Mouse (Mus musculus) kidney, embryonic 14.5 days (tissue): ENCODE results near the gene Calm1. TPM values are rescaled to one million over a fixed set of nuclear protein-coding genes. Genes with fewer than 3 reads are reported as not detected.
A peak's percentile ranks its signal among the peaks of the same experiment; 100 is the strongest.

Experiments
- ATAC-seq: fragments of 200-750 bp; cut with Nextera tagmentation; 2 replicates; pipeline ENCODE4 v1.8.0; 2017; ENCODE audit warnings: moderate number of reproducible peaks, mild to moderate bottlenecking, moderate TSS enrichment, moderate library complexity; ENCODE audit not compliant: low FRiP score, low TSS enrichment
- H3K27ac ChIP-seq: fragments of 300-500 bp; sonication (generic); 2 replicates; pipeline ENCODE4 v1.5.1; 2014; ENCODE audit warnings: low read depth, mild to moderate bottlenecking, low read length, moderate library complexity, mixed read lengths
- H3K27me3 ChIP-seq: fragments of 300-500 bp; sonication (generic); 2 replicates; pipeline ENCODE4 v1.6.1; 2014; ENCODE audit warnings: mild to moderate bottlenecking, low read length; ENCODE audit not compliant: control insufficient read depth, insufficient read depth
- H3K36me3 ChIP-seq: fragments of 300-500 bp; sonication (generic); 2 replicates; pipeline ENCODE4 v1.6.1; 2014; ENCODE audit warnings: low read length, mixed read lengths; ENCODE audit not compliant: control insufficient read depth, insufficient read depth
- H3K4me1 ChIP-seq: fragments of 300-500 bp; sonication (generic); 2 replicates; pipeline ENCODE4 v1.6.1; 2014; ENCODE audit warnings: low read length, mixed read lengths; ENCODE audit not compliant: control insufficient read depth, insufficient read depth
- H3K4me2 ChIP-seq: fragments of 300-500 bp; sonication (generic); replicated peaks from 2 replicates; pipeline ENCODE4 v1.6.1; 2014; ENCODE audit warnings: low read depth, mild to moderate bottlenecking, low read length
- H3K4me3 ChIP-seq: fragments of 300-500 bp; sonication (generic); 2 replicates; pipeline ENCODE4 v1.5.1; 2014; ENCODE audit warnings: mild to moderate bottlenecking, low read length
- H3K9ac ChIP-seq: fragments of 300-500 bp; sonication (generic); 2 replicates; pipeline ENCODE4 v1.6.1; 2014; ENCODE audit warnings: low read depth, mild to moderate bottlenecking, low read length, moderate library complexity
- H3K9me3 ChIP-seq: fragments of 300-500 bp; sonication (generic); 2 replicates; pipeline ENCODE4 v1.6.1; 2016; ENCODE audit warnings: low read length; ENCODE audit not compliant: control insufficient read depth
- WGBS: fragments of 180-500 bp; shearing (Covaris S2); extraction: QIAGEN DNeasy Blood & Tissue Kit; methylation state at CpG from one replicate; pipeline ENCODE4 v1.1.7; 2014; 5-methylcytosine and 5-hydroxymethylcytosine counted together
- polyA plus RNA-seq: library from polyadenylated mRNA; unstranded; fragments of >200 nt; fragmentation: Nextera tagmentation; extraction: Ambion mirVana; gene quantifications from 2 replicates; pipeline ENCODE4 v1.2.1, GENCODE M21; 2014

Calm1 gene
- polyA plus RNA-seq, 1 experiment from 2014 or later: 1,237 TPM

GRCm38 (mm10) chr12:100201838-100202237 is 2.6 kb downstream of the Calm1 start:
- 2% methylated on average over 13 of the region's 13 CpGs for WGBS
- Histone ChIP-seq H3K36me3 (peaks cover 48% of the 10 kb centered on the region), H3K9ac (no peak overlapping the region), H3K4me1 (peaks cover 12% of the 10 kb centered on the region; the same call in 1 of the 2 replicates), H3K27ac (no peak overlapping the region), H3K4me2 (peak overlapping the region; percentile 90), H3K9me3 (no peaks in the 10 kb centered on the region), H3K27me3 (no peaks in the 10 kb centered on the region), H3K4me3 (peak overlapping the region; percentile 98)
- peak; percentile 41; the same call in 1 of the 2 replicates for ATAC-seq

- Histone ChIP-seq H3K9ac (no peak overlapping the region), H3K36me3 (peaks cover 64% of the 10 kb centered on the region), H3K27me3 (no peaks in the 10 kb centered on the region), H3K4me3 (no peak overlapping the region), H3K9me3 (no peaks in the 10 kb centered on the region), H3K27ac (no peak overlapping the region), H3K4me1 (peaks cover 12% of the 10 kb centered on the region; the same call in 1 of the 2 replicates), H3K4me2 (no peak overlapping the region)
- 63% methylated on average over 3 of the region's 3 CpGs for WGBS
- no peak for ATAC-seq
Observed at GRCm38 (mm10) chr12:100203759-100204158, 4.5 kb downstream of the Calm1 start.

- peaks cover 12% of the 10 kb centered on the region; the same call in 1 of the 2 replicates for H3K4me1 ChIP-seq
- H3K4me3 ChIP-seq: no peak overlapping the region
- no peak overlapping the region for H3K27ac ChIP-seq
- H3K36me3 ChIP-seq: peaks cover 72% of the 10 kb centered on the region
- no peak overlapping the region for H3K9ac ChIP-seq
- H3K27me3 ChIP-seq: no peaks in the 10 kb centered on the region
- no peaks in the 10 kb centered on the region for H3K9me3 ChIP-seq
- ATAC-seq: no peak
- WGBS: 93% methylated on average over 8 of the region's 8 CpGs
- H3K4me2 ChIP-seq: no peak overlapping the region
Observed at GRCm38 (mm10) chr12:100205156-100205555, 5.9 kb downstream of the Calm1 start.

DNA sequence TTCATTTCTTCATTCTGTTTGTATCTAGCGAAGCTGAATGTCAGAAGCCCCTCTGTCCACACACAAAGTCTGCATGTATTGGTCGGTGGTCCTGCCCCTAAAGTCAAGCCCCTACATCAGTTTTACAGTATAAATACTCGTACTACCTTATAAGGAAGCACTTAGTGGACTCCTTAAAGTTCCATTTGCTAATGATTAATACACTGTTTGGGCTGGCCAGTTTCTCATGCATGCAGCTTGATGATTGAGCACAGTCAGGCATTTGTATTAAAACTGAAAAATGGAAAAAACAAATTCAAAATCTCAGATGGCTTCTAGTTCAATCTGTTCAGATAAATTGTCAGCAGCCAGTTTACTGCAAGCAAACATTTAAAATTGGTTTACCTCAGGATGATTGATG is 7.3 kb downstream of the Calm1 start:
- 43% methylated on average over 3 of the region's 3 CpGs for WGBS
- no peaks in the 10 kb centered on the region for H3K9me3 ChIP-seq
- no peak overlapping the region for H3K27ac ChIP-seq

GRCm38 (mm10) chr12:100206926-100207325 is 7.7 kb downstream of the Calm1 start:
- Histone ChIP-seq H3K9ac (no peak overlapping the region), H3K27ac (no peak overlapping the region), H3K4me1 (peaks cover 4% of the 10 kb centered on the region; the same call in 1 of the 2 replicates), H3K36me3 (peaks cover 73% of the 10 kb centered on the region), H3K27me3 (no peaks in the 10 kb centered on the region), H3K9me3 (no peaks in the 10 kb centered on the region), H3K4me3 (no peak overlapping the region), H3K4me2 (no peak overlapping the region)
- no peak for ATAC-seq
- WGBS: 53% methylated on average over 5 of the region's 5 CpGs

More for the DNA sequence above, 7.3 kb downstream of the Calm1 start:
- Histone ChIP-seq H3K4me3 (no peak overlapping the region), H3K9ac (no peak overlapping the region), H3K27me3 (no peaks in the 10 kb centered on the region), H3K4me1 (peaks cover 5% of the 10 kb centered on the region; the same call in 1 of the 2 replicates), H3K36me3 (peaks cover 72% of the 10 kb centered on the region), H3K4me2 (no peak overlapping the region)
- no peak for ATAC-seq

DNA sequence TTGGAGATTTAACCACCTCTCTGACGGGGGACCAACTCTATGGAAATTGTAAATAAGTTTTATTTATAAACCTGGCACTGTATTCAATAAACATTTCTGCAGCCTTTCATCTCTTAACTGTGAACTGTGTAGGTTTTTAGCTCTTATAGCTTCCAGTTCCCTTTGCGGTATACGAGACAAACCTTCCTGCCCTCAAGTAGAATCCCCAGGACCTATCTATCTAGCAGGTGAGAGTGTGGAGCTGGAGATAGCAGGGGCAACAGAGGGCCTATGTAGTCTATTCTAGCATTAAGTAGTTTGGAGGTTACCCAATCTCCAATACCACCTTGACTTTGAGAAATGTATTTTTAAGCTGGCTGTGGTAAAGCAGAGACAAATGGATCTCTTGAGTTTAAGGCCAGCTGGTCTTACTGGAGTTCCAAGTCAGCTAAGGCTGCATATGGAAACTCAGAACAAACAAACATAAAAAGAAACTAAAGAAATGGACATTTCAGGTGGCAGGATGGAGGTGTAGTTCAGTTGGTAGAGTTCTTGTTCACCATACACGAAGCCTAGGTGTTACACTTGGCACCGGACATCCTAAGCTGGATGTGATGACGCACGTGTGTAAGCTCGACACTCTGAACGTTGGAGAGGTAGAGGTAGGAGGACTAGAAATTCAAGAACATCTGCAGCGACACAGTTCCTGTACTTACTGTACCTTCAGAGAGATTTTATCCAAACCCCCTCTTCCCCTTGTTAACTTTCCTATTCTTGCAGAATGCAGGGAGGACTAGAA is 10.7 kb downstream of the Calm1 start:
- Histone ChIP-seq H3K27ac (no peak overlapping the region), H3K4me2 (no peak overlapping the region), H3K4me1 (no peaks in the 10 kb centered on the region), H3K4me3 (no peak overlapping the region), H3K36me3 (peaks cover 47% of the 10 kb centered on the region), H3K9ac (no peak overlapping the region), H3K27me3 (no peaks in the 10 kb centered on the region), H3K9me3 (peaks cover 2% of the 10 kb centered on the region; the same call in 1 of the 2 replicates)
- ATAC-seq: no peak
- WGBS: 91% methylated on average over 10 of the region's 10 CpGs

- H3K27ac ChIP-seq: no peak overlapping the region
Observed at GRCm38 (mm10) chr12:100210973-100211372, 11.7 kb downstream of the Calm1 start.

DNA sequence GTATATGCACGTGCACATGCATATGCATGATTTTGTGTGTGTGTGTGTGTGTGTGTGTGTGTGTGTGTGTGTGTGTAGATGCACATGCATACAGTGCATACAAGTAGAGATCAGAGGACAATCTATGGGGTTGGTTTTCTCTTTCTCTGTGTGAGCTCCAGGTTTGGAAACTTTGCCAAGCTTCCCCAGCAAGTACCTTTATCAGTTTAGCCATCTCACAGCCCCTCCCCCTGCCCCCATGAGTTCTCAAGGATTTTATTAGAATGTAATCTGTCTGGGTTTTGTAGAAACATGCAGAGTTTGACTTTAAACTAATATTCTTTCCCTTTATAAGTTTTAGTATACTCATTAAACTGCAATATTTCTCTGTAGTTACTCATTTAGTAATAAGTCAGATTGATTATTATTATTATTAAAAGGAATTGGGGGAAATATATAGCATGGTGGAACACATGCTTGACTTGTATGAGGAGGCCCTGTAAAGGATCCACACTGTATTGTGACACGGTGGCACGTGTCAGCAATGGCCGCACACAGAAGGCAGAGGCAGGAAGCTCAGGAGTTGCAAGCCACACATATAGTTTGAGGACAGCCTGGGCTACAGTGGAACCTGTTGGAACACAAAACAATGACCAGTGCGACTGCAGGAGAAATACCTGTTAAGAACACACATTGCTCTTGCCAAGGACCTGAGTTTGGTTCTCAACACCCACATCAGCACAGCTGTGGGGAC is 12.4 kb downstream of the Calm1 start:
- Histone ChIP-seq H3K27ac (no peak overlapping the region), H3K4me3 (no peak overlapping the region), H3K36me3 (peaks cover 30% of the 10 kb centered on the region), H3K4me2 (no peak overlapping the region), H3K4me1 (no peaks in the 10 kb centered on the region), H3K9ac (no peak overlapping the region), H3K9me3 (peaks cover 2% of the 10 kb centered on the region; the same call in 1 of the 2 replicates), H3K27me3 (no peaks in the 10 kb centered on the region)
- WGBS: 84% methylated on average over 5 of the region's 5 CpGs
- no peak for ATAC-seq

More at GRCm38 (mm10) chr12:100210973-100211372, 11.7 kb downstream of the Calm1 start:
- no peak overlapping the region for H3K4me3 ChIP-seq
- H3K4me1 ChIP-seq: no peaks in the 10 kb centered on the region
- peaks cover 2% of the 10 kb centered on the region; the same call in 1 of the 2 replicates for H3K9me3 ChIP-seq
- WGBS: 48% methylated on average over 5 of the region's 5 CpGs
- H3K36me3 ChIP-seq: peaks cover 36% of the 10 kb centered on the region
- no peaks in the 10 kb centered on the region for H3K27me3 ChIP-seq
- no peak overlapping the region for H3K9ac ChIP-seq
- no peak overlapping the region for H3K4me2 ChIP-seq
- ATAC-seq: no peak

DNA sequence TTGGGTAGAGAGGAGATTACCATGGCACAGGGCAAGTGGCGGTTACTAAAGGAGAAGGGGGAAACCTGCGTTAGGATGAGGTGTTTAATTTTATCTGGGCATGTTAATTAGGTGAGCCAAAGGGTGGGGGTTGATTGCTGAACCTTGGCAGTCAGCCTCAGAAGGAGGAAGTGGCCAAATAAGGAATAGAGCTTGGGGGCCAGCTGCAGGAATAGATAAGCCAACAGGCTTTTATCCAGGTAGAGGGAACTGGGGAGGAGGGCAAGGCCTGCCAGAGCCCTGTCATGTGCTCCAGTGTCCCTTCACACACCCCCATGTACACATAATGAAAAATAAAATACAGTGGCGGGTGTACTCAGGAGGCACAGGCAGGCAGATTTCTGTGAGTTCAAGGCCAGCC is 13.2 kb downstream of the Calm1 start:
- Histone ChIP-seq H3K27ac (no peak overlapping the region), H3K4me3 (no peak overlapping the region), H3K36me3 (peaks cover 22% of the 10 kb centered on the region), H3K4me1 (no peaks in the 10 kb centered on the region), H3K9me3 (peaks cover 2% of the 10 kb centered on the region; the same call in 1 of the 2 replicates), H3K9ac (no peak overlapping the region), H3K4me2 (no peak overlapping the region), H3K27me3 (no peaks in the 10 kb centered on the region)
- no peak for ATAC-seq
- 49% methylated on average over 3 of the region's 3 CpGs for WGBS
